Mouse (Mus musculus) heart, embryonic 16.5 days (tissue): ENCODE results near the gene Icosl. TPM values are rescaled to one million over a fixed set of nuclear protein-coding genes. Genes with fewer than 3 reads are reported as not detected.

ENCODE experiments used
- ATAC-seq: fragments of 200-750 bp; cut with Nextera tagmentation; replicated peaks from 2 replicates; pipeline ENCODE4 v1.8.0; 2017; ENCODE audit warnings: moderate number of reproducible peaks; ENCODE audit not compliant: insufficient read depth, low FRiP score; ENCODE audit errors: extremely low read depth
- H3K27ac ChIP-seq: fragments of 300-500 bp; sonication (generic); 2 replicates; pipeline ENCODE4 v1.5.1; 2014; ENCODE audit warnings: mild to moderate bottlenecking, low read length, control low read depth, moderate library complexity
- H3K27me3 ChIP-seq: fragments of 300-500 bp; sonication (generic); 2 replicates; pipeline ENCODE4 v1.6.1; 2014; ENCODE audit warnings: low read length, mixed read lengths; ENCODE audit not compliant: control insufficient read depth, insufficient read depth
- H3K36me3 ChIP-seq: fragments of 300-500 bp; sonication (generic); 2 replicates; pipeline ENCODE4 v1.6.1; 2014; ENCODE audit not compliant: control insufficient read depth, insufficient read depth
- H3K4me1 ChIP-seq: fragments of 300-500 bp; sonication (generic); 2 replicates; pipeline ENCODE4 v1.6.1; 2014; ENCODE audit warnings: low read length, mixed read lengths; ENCODE audit not compliant: control insufficient read depth, insufficient read depth
- H3K4me2 ChIP-seq: fragments of 300-500 bp; sonication (generic); 2 replicates; pipeline ENCODE4 v1.6.1; 2014; ENCODE audit warnings: low read depth, mild to moderate bottlenecking, control low read depth, low read length
- H3K4me3 ChIP-seq: fragments of 300-500 bp; sonication (generic); 2 replicates; pipeline ENCODE4 v1.5.1; 2014; ENCODE audit warnings: mild to moderate bottlenecking, control low read depth, low read length
- H3K9ac ChIP-seq: fragments of 300-500 bp; sonication (generic); 2 replicates; pipeline ENCODE4 v1.6.1; 2014; ENCODE audit warnings: low read length, control low read depth
- H3K9me3 ChIP-seq: fragments of 300-500 bp; sonication (generic); replicated peaks from 2 replicates; pipeline ENCODE4 v1.6.1; 2016; ENCODE audit warnings: low read length; ENCODE audit not compliant: control insufficient read depth
- WGBS: fragments of 180-500 bp; shearing (Covaris S2); extraction: QIAGEN DNeasy Blood & Tissue Kit; methylation state at CpG from one replicate; pipeline ENCODE4 v1.1.7; 2014; 5-methylcytosine and 5-hydroxymethylcytosine counted together
- polyA plus RNA-seq: library from polyadenylated mRNA; unstranded; fragments of >200 nt; fragmentation: Nextera tagmentation; extraction: Ambion mirVana; gene quantifications from 2 replicates; pipeline ENCODE4 v1.2.1, GENCODE M21; 2015

Gene Icosl
- polyA plus RNA-seq, 1 experiment from 2014 or later = 2.5 TPM

DNA sequence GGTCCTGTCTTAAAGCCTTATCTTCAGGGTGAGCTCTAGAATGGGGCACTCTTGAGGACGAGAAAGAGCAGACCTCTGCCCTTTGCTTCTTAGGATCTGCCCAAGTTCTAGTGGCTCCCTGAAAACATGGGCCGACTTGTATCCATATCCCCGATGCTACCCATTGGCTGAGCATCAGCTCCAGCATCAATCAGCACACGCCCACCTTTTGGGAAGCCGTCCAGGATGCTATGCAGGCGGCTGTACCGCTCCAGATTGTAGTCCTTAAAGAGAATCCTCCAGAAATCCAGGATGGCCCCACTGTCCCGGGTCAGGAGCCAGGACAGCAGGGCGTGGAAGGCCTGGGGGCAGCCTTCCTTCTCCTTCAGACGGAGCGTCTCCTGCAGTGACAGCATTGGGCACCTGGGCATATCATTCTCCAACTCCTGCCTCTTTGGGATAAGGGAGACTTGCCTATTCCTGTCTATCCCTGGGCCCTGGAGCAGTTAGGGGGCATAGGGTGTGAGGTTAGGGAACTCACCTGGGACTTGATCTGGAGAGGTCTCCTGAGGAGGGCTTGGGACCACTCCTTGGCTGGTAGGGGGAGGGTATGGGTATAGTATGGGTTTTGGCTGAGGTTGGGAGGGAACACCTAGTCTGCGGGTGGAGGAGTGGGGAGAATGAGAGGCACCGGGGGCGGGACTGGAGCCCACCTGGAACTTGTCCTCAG is 26.3 kb upstream of the Icosl start:
- 63% methylated on average over 14 of the region's 14 CpGs for WGBS
- no peak overlapping the region for H3K9ac ChIP-seq
- no peak for ATAC-seq
- peak overlapping the region; percentile 54 for H3K4me2 ChIP-seq
- H3K27ac ChIP-seq = no peak overlapping the region
- peak overlapping the region; percentile 17 for H3K4me3 ChIP-seq
- 0 out of 2 replicates have a peak, but pooled peaks cover 4% of the 10 kb centered on the region for H3K27me3 ChIP-seq
- no peaks in the 10 kb centered on the region for H3K9me3 ChIP-seq
- H3K36me3 ChIP-seq = no peaks in the 10 kb centered on the region
- 0 out of 2 replicates have a peak, but pooled peaks cover 2% of the 10 kb centered on the region for H3K4me1 ChIP-seq

DNA sequence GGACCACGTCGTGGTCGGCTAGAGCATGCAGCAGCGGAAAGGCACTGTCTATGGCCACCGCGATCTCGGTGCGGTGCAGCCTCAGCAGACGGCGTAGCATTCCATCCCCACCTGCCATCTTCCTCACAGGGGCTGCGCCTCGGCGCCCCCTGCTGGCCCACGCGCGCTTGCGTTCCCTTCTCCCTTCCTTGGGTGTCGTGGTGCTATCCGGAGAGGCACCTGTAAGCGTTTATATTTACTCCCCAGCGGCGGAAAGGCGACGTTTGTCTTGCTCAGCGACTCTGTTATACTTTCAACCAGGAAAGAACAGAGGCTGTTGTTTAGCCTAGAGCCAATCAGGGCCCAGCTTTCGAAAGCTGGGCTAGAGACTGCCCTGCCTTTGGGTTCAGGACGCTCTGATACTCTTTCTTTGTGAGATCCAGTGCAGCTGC is 25.7 kb upstream of the Icosl start, which contains the start of gene Aire:
Gene Aire (minus strand): TSS at position 205 of the 431 bp plus-strand sequence.
- H3K9ac ChIP-seq = no peak within 1 kb of the TSS; the same call in 1 of the 2 replicates

DNA sequence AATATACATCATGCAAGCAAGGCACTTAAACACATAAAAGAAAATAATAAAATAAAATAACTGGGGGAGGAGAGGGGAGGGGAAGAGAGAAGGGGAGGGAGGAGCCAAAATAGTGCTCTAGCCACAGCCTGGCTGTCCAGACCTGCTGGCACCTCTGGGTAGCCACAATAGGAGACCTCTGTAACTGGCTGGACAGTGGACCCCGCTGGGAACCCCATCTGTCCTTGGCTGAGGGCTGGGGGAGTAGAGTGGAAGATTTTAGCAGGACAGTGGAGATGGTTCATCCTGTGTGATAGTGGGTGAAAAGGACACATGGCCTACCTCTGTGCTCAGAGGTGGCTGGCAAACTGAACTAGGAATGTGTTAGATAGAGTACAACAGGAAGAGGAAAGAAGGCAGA is 24.6 kb upstream of the Icosl start:
- H3K9ac ChIP-seq = no peak overlapping the region
- whole genome bisulfite sequencing = 75% methylated on average over 1 of the region's 1 CpGs
- H3K36me3 ChIP-seq = no peaks in the 10 kb centered on the region
- H3K4me1 ChIP-seq = 0 out of 2 replicates have a peak, but pooled peaks cover 2% of the 10 kb centered on the region
- no peak overlapping the region for H3K4me3 ChIP-seq
- H3K27ac ChIP-seq = no peak overlapping the region
- ATAC-seq = no peak
- 0 out of 2 replicates have a peak, but pooled peaks cover 4% of the 10 kb centered on the region for H3K27me3 ChIP-seq
- no peaks in the 10 kb centered on the region for H3K9me3 ChIP-seq
- H3K4me2 ChIP-seq = no peak overlapping the region

More for the DNA sequence above, 25.7 kb upstream of the Icosl start, which contains the start of gene Aire:
- Histone ChIP-seq H3K4me2 (peak within 1 kb of the TSS; percentile 54), H3K4me3 (peak within 1 kb of the TSS; percentile 17), H3K4me1 (0 out of 2 replicates have a peak, but pooled peaks cover 2% of the 10 kb centered on the region), H3K27ac (no peak within 1 kb of the TSS), H3K36me3 (no peaks in the 10 kb centered on the region), H3K9me3 (no peaks in the 10 kb centered on the region), H3K27me3 (0 out of 2 replicates have a peak, but pooled peaks cover 4% of the 10 kb centered on the region)
- 3% methylated on average over 27 of the region's 27 CpGs for WGBS
- ATAC-seq = peak; percentile 46; the same call in 1 of the 2 replicates

DNA sequence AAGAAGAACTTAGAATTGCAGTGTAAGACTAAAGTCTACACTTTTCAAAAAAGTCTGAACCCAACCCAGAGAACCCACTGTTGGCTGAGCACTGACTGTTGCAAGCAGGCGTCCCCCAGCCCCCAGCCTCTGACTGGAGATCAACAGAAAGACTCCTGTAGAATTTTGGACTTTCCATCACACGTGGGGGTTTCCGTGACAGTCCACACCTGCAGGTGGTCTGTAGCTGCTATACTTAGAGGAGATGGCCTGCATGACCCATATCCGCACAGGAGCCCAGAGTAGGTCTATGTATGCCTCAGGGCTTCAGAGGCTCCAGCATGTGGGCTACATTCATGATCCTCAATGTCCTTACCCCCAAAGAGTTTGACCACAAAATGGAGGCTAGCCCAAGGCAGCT is 22.7 kb upstream of the Icosl start:
- Histone ChIP-seq H3K9ac (no peak overlapping the region), H3K4me2 (no peak overlapping the region), H3K27ac (no peak overlapping the region), H3K27me3 (0 out of 2 replicates have a peak, but pooled peaks cover 4% of the 10 kb centered on the region), H3K4me1 (0 out of 2 replicates have a peak, but pooled peaks cover 2% of the 10 kb centered on the region), H3K4me3 (no peak overlapping the region), H3K36me3 (no peaks in the 10 kb centered on the region), H3K9me3 (no peaks in the 10 kb centered on the region)
- WGBS = 80% methylated on average over 4 of the region's 4 CpGs
- no peak for ATAC-seq

DNA sequence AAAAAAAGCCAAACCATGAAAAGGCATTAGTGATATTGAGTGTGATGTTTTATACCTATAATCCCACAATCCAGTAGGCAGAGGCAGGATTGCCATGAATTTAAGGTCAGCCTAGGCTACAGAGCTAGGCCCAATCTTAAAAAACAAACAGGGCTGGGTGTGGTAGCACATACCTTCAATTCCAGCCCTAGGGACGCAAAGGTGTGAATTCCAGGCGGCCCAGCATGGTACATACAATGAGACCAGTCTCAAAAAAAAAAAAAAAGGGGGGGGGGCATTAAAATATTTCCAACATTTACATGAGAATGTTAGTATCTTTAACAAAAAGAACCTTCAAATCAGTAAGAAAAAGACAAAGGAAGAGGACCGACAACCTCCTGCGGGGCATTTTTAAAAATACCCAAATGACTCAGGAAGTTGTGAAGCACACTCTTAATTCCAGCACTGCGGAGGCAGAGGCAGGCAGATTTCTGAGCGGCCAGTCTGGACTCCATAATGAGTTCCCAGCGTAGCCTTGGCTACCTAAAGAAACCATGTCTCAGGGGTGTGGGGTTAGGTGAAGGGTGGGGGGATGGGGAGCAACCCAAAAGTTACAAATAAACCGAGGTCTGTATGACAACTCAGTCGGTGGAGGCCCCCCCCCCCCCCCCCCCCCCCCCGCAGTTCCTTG is 20.9 kb upstream of the Icosl start:
- 78% methylated on average over 8 of the region's 10 CpGs for WGBS
- Histone ChIP-seq H3K9ac (no peak overlapping the region), H3K27ac (no peak overlapping the region), H3K4me2 (no peak overlapping the region), H3K4me3 (no peak overlapping the region), H3K36me3 (no peaks in the 10 kb centered on the region), H3K4me1 (0 out of 2 replicates have a peak, but pooled peaks cover 2% of the 10 kb centered on the region), H3K27me3 (no peaks in the 10 kb centered on the region), H3K9me3 (no peaks in the 10 kb centered on the region)
- no peak for ATAC-seq

DNA sequence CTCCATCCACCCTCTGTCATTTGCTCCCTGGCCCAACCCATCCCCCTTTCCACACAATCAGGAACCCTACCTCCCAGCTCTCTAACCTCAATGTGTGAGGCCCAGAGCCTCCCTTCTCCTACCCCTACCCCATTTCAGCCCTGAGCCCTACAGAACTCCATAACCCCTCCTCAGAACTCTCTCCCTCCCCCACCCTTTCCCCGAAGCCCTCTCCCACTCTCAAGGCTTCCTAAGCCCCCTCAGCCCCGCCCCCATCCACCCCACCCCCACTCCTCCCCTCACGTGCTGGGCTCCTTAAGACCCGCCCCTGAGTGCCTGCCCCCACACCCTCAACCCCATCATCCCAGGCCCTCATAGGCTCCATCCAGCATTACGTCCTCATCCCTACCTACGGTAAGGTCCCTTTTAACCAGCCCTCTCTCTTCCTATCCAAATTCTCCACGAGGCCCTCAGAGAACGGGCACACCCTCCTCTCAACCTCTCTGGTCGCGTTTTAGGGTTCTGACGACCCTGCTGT is 19.5 kb upstream of the Icosl start:
- Histone ChIP-seq H3K27me3 (no peaks in the 10 kb centered on the region), H3K9me3 (no peaks in the 10 kb centered on the region), H3K9ac (no peak overlapping the region), H3K4me3 (no peak overlapping the region), H3K4me2 (no peak overlapping the region), H3K27ac (no peak overlapping the region), H3K4me1 (0 out of 2 replicates have a peak, but pooled peaks cover 2% of the 10 kb centered on the region), H3K36me3 (no peaks in the 10 kb centered on the region)
- no peak for ATAC-seq
- 41% methylated on average over 11 of the region's 11 CpGs for whole genome bisulfite sequencing

DNA sequence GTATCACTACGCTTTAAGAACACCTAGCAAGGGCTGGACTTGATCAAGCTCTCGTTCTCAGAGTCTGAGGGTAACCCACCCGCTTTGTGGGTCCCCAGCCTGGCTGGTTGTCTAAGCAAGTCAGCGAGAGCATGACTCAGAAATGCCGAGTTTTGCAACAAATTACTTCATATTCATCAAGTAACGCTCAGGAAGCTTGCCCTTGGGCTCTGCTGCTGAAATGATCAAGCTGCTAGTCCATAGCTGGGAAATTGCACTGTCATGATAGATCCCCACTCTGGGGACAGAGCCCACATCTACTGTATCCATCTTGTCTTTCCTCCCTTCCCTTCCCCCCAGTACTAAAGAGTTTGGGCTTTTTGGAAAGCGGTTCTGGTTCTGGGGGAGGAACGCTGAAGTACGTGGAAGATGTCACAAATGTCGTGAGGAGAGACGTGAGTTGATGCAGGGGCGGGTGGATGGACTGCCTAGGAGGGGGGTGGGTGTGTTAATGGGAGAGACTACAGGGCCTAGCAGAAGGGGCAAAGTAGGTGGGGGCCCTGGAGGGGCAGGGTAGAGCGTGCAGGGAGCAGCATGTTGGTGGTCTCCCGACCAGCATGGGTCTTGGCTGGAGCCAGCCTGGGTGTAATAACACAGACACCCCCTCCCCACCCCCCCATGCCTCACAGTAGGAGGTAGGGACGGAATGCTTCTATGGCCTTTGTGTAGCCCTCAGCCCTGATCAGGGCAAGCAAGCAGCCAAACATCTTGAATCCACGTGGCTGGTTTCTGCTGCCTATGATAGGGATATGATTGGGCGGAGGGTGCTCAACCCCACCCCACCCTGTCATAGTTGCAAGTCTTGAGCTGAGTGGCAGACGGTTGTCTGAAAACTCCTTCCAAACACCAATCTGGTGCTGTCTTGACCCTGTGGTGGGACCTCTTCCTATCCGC is 14.2 kb upstream of the Icosl start:
- 58% methylated on average over 19 of the region's 19 CpGs for WGBS
- H3K9me3 ChIP-seq = no peaks in the 10 kb centered on the region
- no peak overlapping the region for H3K9ac ChIP-seq
- no peak for ATAC-seq
- no peak overlapping the region for H3K4me3 ChIP-seq
- H3K4me1 ChIP-seq = no peaks in the 10 kb centered on the region
- H3K4me2 ChIP-seq = no peak overlapping the region
- H3K36me3 ChIP-seq = no peaks in the 10 kb centered on the region
- no peak overlapping the region for H3K27ac ChIP-seq
- no peaks in the 10 kb centered on the region for H3K27me3 ChIP-seq

DNA sequence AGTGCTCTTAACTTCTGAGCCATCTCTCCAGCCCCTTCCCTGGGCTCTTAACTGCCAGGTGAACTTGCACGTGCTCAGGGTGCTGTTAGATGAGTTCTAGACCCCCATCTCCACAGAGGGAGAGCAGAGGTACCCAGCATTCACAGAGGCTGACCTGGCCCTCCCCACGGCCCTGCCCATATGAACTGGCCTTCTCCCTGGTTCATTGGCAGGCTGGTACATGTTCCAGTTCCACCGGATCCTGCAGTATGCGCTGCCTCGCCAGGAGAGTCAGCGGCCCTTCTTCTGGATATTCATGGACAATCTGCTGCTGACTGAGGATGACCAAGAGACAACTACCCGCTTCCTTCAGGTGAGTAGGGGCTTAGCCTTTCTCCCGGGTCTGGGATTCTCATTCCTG is 12.0 kb upstream of the Icosl start:
- Histone ChIP-seq H3K4me1 (no peaks in the 10 kb centered on the region), H3K4me3 (no peak overlapping the region), H3K9ac (no peak overlapping the region), H3K9me3 (no peaks in the 10 kb centered on the region), H3K27ac (no peak overlapping the region), H3K4me2 (no peak overlapping the region), H3K27me3 (no peaks in the 10 kb centered on the region), H3K36me3 (no peaks in the 10 kb centered on the region)
- 85% methylated on average over 8 of the region's 8 CpGs for WGBS
- ATAC-seq = no peak
